Mouse (Mus musculus) retina, postnatal 7 days (tissue): ENCODE measurements around the gene Plekho1.

Source experiments
- DNase-seq: peaks from one replicate; pipeline ENCODE4 v3.0.0-alpha.2; 2012; ENCODE audit warnings: low read depth, low spot score

Gene Plekho1

DNA sequence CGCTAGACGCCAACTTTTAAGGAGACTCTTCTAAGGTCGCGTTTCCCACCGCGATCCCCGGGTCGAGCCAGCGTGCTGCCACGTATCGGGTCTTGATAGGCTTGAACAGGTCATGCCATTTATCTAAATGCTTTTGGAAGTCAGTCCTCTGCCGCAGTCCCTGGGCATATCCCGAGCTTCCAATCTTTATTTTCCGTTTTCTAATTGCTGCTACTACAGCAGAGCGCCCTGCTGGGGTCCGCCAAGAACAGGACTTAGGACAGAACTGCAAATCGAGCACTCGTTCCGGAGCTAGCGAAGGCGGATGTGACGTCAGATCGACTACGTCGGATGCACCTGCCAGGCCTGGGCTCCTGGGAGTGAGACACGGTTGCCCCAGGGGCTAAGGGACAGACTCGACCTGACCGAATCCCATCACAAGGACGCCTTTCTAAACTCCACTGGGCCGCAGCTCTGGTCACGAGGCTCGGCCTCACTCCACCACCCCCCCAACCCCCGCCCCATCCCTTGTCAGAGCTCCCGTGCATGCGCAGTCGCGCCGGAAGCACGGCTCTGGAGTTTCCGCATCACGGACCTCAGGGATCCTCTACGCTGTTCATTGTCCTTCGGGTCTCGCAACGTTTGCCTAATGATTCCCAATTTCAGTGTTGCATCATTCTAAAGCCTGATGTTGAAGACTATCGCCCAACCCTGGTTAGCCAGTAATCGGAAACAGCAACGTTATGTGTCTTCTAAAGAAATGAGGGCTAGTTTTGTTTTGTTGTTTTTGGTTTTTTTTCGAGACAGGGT, 44.8 kb downstream of the Plekho1 start:
- peak; percentile 85 for DNase-seq

DNA sequence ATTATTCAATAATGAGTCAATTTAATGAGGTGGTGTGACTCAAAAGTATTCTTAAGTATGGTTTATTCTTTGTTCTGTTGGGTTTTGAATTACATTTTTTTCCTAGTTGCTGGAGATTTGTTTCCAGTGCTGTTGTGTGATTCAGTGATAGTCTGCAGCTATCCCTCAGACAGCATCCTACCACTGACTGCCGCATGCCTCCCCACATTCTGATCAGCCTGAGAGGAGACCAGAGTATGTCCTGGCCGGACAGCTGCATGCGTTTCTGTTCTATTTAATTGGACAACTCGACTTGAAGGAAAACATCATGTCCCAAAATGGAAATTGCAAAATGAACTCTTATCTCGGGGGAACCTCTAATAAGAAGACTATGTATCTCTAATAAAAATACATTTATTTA, 47.5 kb downstream of the Plekho1 start:
- DNase-seq: no peak

GRCm38 (mm10) chr3:95945731-95946240, 50.0 kb downstream of the Plekho1 start:
- DNase-seq: no peak

DNA sequence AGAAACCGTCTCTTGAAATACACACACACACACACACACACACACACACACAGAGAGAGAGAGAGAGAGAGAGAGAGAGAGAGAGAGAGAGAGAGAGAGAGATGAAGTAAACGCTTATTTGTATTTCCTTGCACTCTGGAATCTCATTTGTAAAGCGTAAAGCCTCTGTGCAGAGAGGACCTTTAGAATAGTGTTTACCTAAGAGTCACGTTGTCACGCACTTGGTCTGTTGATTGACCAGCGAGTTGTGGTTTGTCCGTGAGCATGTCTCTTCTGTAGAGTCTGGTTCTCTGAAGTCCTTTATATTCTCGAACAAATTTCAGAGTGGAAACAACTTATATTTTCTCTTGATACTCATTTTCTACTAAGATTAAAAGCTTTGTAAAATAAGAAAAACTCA, 51.1 kb downstream of the Plekho1 start:
- no peak for DNase-seq

DNA sequence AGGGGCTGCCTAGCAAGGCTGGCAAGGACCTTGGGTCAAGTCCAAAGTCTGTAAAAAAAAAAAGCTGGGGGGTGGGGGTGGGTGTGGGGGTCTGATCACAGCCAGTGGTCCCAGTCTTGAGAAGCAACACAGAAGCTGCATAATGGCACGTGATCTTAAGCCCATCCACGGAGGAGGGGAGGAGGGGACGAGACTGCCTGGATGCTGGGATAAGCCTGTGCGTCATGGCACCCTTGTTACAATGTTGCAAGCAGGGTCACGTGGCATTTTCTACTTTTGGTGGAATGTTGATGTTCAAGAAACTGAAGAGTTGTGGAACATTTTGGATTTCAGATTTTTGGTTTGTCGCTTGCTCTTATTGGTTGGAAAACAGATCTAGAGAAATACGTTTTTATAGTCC, 52.6 kb downstream of the Plekho1 start:
- no peak for DNase-seq

DNA sequence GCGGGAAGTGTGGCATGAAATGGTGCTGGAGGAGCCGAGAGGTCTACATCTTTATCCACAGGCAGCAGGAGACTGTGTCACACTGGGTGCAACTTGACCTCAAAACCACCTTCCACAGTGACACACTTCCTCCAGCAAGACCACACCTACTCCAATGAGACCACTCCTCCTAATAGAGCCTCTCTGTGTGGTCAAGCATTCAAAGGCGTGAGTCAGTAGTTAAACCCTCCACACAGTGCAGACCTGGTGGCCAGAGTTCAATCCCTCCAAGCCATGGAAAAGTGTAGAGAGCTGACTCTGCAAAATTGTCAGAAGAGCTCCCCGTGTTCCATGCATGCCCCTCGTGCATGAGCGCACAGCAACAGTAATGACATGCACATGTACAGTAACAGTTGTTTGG, 53.1 kb downstream of the Plekho1 start:
- no peak for DNase-seq

GRCm38 (mm10) chr3:95938835-95939234, 57.0 kb downstream of the Plekho1 start:
- DNase-seq: no peak
